Mouse (Mus musculus) heart, postnatal 36 days (tissue): ENCODE results near the gene Rpgr. TPM values are rescaled to one million over a fixed set of nuclear protein-coding genes. Genes with fewer than 3 reads are reported as not detected.

Source experiments
- DNase-seq, 2 experiments: peaks; one replicate each; pipeline ENCODE4 v3.0.0; 2021 to 2022
- intact Hi-C: fragments of 180-260 bp; cut with DNase I; formaldehyde crosslinking; loops from one replicate; pipeline ENCODE4 v1.15.1; 2025
- total RNA-seq, 2 experiments: library from RNA; stranded (reverse); gene quantifications; 2 replicates each; pipeline ENCODE4 v1.2.3; 2021

Gene Rpgr
- total RNA-seq, result 1 to 10 TPM; 2.4 to 4.0 TPM

DNA sequence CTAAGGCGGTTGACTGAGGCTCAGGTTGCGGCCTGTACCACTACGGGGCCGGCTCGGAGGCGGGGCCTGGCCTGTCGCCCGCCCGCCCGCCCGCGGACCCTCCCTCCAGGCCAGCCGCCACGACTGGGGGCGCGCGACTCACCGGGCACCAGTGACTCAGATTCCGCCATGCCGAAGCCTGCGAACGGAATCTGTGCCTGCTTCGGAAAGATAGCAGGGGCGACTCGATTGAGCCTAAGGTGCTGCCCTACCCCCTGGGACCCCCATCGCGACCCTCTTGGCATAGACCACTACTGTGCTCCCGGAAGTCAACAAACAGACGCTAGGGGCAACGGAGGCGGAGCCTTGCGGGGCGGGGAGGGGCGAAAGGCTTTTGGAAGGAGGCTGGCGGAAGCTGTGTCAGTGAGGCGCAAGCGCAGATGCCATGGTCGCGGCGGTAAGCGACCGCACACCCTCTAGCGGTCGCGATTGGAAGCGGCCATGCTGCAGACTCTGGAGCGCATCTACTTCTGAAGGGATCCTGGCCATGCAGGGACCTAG is at the start of gene Rpgr:
Gene Rpgr, minus strand, starts transcription at position 511 of the 540 bp plus-strand sequence.
- DNase-seq, result peak; percentile 88 to 90

DNA sequence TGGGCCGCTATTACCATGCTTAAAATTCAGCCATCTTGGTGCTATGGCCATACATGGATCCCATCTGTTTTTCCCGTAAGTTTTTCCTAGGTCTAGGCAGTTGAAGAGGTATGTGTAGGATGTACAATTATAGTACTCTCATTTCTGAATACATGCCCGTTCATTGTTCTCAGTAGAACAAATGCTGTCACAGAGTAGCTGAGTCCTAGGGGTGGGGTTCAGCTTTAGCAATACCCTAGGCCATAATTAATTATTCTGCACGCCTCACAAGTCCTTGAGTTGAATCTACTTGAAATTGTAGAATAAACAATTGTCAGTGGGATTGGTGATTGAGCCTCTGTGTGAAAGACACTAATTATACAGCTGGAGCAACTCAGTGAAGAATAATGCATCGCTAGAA is 41.5 kb upstream of the Rpgr start:
- no peak for DNase-seq
- intact Hi-C loops, result no loop called here

More for the DNA sequence above, at the start of gene Rpgr:
- intact Hi-C loops, result loop anchor here (5.0 to 10.0 kb wide), 2 partner anchors 271 to 498 kb away; partner anchors contain the start of genes Mid1ip1 and Tspan7

DNA sequence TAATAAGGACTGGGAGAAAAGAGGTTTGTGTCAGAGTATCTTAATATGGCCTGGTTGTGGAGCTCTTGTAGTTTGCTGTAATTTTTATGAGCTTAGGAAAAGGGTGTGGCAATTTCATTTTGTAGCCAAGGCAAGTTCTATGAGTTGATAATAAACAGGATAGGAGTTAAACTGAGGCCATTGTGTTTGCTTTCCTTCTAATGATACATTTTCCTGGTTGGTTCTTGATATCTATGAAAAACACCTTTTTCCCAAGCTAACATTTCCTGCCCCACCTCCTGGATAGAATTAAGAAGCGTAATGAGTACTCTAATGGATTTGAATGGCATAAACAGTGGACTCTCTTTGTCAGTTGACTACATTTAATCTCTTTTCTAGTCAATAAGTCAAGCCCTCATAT is 41.1 kb upstream of the Rpgr start:
- DNase-seq, result no peak
- intact Hi-C loops, result no loop called here

DNA sequence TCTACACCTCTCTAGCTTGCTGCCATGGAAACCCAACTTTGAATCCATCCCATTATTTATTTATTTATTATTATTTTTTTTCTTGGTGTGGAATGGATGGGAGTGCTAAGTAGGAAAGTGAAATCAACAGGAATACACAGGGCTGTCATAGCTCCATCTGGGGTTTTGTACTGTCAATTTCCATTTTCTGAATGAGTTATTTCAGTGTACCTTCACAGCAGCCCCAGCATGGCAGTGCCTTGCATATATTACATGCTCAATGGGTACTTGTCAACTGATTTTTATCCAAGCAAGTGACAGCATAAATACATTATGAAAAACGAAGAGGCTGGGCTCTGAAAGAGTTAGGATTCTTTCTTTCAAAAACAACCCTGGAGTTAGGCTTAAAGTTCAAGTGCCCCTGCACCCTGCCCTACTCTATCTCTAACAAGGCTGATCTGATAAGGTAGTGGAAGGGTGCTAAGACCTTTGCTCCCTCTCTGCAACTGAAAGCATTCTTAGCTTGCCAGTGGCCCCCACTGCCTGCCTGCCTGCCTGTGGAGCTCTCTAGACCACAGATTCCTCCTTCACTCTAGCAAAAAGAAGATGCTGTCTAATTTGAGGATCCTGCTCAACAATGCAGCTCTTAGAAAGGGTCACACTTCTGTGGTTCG is 35.3 kb upstream of the Rpgr start, which contains the start of gene Otc:
Gene Otc, plus strand, starts transcription at position 454 of the 653 bp plus-strand sequence.
- intact Hi-C loops, result no loop called here
- DNase-seq, result no peak

DNA sequence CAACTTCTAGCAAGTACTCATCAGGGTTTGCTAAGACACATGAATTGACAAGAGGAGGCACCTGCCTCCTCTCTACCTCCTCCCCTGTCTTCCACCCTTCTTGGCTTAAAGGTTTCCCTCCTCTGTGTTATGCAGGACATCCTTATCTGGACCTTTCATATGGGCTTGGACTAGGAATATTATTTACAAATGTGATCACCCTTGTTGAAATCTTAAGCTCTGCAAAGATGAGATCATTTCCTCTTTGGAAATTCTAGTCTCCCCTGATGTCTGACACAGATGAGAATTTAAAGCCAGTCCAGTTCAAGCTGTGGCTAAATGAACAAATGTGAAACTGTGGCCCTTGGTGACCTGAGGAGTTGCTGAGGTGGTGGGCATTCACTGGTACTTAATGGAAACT is 34.6 kb upstream of the Rpgr start:
- intact Hi-C loops, result no loop called here

DNA sequence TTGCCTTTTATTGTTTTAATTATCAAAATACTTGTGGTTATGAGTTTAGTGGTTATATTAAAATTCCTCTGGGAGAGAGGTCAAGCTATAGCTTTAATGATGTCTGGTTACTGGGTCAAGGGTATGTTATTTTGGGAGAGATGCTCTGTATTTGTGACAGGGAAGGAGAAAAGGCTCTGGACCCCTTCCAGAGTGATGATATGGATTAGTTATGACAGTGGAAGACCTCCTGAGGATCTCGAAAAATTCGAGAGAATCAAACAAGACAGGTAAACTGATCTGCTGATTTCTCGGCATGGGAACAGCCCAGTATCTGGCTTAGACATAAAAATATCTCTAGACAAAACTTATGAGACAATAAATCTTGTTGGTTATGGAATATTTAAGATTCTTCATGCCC is 27.2 kb upstream of the Rpgr start:
- intact Hi-C loops, result no loop called here
- DNase-seq, result no peak

More for the DNA sequence above, 34.6 kb upstream of the Rpgr start:
- DNase-seq, result no peak

DNA sequence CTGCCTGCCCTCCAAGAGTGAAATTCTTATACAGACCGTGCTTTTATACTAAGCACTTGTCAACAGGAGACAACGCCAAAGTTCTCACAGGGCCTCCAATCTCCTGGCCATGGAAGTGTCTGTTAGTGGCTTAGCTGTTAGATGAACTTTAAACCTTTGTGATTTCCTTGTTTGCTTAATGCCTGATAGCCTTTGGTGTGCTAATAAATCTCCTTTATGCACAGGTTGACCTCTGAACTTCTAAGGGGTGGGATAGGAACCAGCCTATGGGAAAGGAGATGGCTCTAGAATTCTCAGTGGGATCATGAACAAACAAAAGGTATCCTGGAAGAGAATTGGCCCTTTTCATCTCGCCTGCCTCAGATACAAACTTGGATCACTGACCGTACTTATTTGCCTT is 22.8 kb upstream of the Rpgr start:
- DNase-seq, result no peak

DNA sequence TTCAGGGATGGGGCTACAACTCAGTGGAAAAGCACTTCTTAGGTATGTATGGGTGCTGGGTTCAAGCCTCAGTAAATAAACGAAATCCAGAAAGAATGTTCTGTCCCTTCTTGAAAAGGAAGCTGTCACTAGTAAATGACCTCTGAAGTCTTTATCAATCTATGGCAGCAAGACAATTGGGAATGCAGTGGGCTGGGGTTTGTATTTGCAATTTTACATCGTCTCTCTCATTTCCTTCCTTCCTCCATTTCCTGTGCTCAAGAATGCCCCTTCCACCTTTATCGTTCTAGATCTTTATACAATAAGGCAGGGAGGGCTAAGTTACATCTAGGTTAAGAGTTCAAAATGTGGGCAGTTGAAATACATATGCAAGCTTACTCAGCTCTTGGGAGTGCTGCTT is 17.9 kb upstream of the Rpgr start:
- intact Hi-C loops, result loop anchor here (5.0 kb wide), 3 partner anchors 58 to 343 kb away; partner anchors contain the start of gene Tspan7
- DNase-seq, result no peak

More for the DNA sequence above, 22.8 kb upstream of the Rpgr start:
- intact Hi-C loops, result loop anchor here (5.0 kb wide), 1 partner anchor 248 kb away; the partner anchor contains the start of gene Tspan7

DNA sequence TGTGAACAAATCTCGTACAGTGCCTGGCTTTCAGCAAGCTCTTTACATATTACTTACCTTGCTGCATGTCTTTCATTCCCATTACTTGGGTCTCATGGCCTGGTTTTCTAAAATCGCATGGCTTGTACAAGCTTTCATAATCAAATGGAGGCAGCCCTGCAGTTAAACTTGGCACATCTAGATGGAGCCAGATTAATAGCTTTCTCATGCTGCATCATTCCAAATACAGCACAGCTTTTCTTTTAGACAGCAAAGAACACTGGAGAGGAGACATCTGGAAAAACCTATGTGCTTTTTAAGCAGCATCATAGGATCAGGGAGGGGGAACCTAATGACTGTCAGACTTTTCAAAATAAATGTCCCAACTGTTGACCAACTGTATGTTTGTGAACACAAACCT is 16.3 kb upstream of the Rpgr start:
- intact Hi-C loops, result loop anchor here (5.0 kb wide), 2 partner anchors 59 to 344 kb away; no protein-coding TSS in a partner anchor
- DNase-seq, result no peak

DNA sequence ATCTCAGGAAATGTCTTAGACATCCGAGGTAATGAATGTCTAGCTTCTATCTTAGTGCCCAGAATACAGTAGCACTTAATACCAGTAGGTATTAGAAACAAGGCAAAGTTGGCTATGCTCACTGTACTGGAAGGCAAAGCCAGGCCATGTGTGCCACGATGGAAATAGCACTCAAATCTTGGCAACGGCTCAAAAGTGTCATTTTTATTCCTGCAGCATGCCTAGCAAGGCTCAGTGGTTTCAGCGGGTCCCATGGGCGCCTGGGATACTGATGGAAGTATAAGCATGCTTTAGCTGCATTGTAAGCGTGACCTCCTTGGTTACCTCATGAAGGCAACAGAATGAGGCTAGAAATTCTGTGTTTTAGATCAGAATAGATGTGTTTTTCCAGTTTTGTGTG is 2.6 kb upstream of the Rpgr start:
- no peak for DNase-seq
- intact Hi-C loops, result loop anchor here (5.0 to 10.0 kb wide), 2 partner anchors 268 to 496 kb away; partner anchors contain the start of genes Mid1ip1 and Tspan7

DNA sequence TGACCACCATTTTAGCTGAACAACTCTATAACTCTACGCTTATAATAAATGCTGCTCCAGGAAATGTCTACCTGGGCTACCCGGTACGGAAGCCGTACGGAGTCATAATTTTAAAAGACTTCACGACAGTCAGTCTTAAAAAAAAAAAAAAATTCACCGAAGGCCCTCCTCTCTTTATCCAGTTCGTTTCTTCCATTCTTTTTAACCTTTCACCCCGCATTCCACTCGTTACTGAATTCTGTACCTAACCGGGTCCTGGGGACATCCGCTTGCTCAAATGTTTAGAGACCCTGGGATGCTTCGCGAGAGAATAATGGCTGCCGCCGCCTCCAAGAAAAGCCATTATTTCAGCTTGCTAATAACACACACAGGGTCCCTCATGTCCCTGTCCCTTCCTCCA is 748 bp downstream of the Rpgr start:
- DNase-seq, result no peak
- intact Hi-C loops, result loop anchor here (5.0 to 10.0 kb wide), 2 partner anchors 271 to 499 kb away; partner anchors contain the start of genes Mid1ip1 and Tspan7

DNA sequence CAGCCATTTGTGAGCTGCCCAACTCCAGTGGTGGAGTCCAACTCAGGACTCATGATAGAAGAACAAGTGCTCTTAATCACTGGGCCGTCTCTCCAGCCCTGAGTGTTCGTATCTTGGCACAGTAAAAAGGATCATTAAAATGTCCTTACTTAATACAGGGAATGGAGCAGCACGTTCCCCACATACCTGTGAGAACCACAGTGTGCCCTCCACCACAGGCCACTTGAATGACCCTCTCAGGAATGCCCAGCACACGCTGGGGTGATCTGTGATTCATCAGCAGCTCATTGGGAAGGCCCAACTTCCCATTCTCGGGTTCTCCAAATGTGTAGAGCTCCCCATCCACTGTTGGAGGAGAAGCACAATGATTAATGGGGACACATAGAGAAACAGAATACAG is 10.8 kb downstream of the Rpgr start:
- intact Hi-C loops, result no loop called here
- no peak for DNase-seq

DNA sequence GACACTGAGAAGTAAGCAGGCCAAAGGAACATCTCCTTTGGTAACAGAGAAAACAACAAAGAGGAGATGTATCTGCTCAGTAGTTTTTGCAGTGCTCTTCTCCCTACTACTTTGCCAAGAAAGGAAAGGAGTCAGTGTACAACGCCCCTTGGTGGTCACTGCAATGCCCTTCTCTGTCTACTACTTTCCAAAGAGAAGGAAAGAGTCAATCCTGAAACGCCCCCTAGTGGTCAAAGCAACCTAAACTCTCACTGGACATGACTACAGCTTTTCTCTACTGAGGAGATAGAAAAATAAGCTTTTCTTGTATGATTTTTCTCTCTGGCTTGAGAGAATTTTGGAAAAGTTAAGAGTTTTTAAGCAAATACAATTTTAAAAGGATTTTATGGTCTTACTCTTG is 15.4 kb downstream of the Rpgr start:
- intact Hi-C loops, result no loop called here
- peak in 1 of 2 experiments; percentile 8 for DNase-seq

DNA sequence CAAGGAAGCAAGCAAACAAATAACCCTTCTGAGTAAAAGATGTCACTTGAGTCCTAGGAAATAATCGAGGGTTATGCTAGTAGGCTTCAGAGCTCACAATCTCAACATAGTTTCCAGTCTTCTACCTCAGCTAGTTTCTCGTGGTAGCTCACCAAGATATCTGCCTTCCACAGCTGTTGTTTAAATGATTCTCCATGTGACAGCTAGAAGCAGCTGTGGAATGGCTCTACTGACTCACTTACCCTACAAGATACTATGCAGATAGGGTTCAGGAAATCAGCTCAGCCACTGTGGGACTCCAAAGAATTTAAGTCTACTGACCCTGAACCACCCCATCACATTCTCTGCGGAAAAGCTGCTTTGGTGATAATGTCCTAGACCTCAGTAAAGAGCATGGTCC is 64.3 kb downstream of the Rpgr start:
- no peak for DNase-seq
- intact Hi-C loops, result no loop called here

DNA sequence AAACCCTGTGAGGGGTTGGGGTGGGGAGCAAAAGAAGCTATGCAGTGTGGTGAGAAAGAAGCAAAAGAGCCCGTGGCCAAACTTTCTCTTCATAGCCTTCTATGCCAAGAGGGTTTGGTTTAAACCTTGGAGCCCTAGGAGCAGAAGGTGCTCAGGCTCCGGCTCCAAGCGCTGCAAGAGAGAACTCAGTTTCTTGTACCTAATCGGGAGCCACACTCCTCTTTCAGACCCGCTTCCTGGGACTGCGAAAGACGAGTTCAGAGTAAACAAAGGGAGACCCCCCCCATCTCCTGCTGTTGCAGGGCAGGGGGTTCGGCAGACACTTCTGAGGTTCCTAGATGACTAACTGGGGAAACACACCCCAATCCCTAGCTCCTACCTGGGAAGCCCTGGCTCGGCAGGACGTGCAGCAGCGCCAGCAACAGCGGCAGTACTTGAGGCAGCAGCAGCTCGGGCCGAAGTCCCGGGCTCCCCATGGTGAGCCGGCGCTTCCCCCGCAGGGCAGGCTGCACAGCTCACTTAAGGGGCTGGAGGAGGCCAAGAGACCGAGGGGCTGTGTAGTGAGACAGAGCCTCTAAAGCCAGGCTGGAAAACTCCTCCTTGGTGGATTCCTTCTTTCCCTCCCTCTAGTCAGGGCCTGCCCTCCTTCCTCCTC is 99.5 kb downstream of the Rpgr start, which contains the start of gene Srpx:
Gene Srpx, minus strand, starts transcription at position 645 of the 655 bp plus-strand sequence.
- DNase-seq, result no peak
- intact Hi-C loops, result no loop called here

DNA sequence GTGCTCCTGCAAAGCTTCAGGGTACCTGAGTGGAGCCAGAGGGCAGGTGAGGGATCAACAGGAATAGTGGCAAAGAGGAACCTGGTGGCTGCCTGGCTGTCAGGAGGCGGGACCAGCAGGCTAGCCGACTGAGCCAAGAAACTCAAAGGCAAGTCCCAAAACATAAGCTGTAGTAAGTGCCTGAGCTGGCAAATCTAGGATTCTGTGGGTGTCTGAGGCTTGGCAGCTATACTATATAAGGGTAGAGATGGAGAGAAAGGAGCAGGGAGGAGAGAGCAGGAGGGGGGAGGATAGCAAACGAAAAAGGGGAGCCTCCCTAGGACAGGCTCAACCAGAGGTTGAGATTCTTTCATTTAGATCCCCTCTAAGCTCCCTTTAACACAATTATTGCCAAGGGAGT is 100.9 kb downstream of the Rpgr start:
- intact Hi-C loops, result no loop called here
- no peak for DNase-seq

DNA sequence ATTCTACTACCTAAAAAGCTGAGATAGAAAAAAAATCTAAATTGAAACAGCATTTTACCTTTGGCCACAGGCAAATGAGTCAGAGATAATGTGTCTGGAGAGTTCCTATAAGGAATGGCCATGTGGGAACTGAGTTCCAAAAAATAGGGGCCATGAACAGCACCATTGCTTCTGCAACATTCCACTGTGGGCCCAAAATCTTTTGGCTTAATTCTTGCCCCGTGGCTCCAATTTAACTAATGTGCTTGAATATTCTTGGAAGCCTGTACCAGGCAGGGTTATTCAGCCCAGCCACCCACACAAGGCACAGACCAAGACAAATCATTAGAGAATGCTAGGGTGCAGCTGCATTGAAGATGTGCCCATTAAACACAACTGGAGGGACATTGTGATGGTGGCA is 106.0 kb downstream of the Rpgr start:
- no peak for DNase-seq
- intact Hi-C loops, result no loop called here

DNA sequence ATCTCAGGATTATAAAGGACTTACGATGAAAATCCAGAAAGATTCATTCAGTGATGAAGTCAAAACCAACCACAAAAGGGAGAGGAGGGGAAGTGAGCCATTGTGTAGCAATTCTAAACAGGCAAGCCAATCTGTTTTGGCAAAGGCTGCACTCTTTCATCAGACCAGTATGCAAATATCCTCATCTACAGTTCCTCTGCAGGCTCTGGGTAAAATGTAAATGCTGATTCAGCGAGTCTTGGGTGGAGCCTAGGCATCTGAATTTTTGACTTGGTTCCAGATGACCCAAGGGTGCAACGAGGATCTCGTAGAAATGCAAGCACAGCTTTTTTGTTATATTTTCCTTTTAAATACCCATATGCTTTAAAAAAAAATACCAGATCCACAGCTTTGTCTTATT is 108.2 kb downstream of the Rpgr start:
- intact Hi-C loops, result no loop called here
- DNase-seq, result no peak

DNA sequence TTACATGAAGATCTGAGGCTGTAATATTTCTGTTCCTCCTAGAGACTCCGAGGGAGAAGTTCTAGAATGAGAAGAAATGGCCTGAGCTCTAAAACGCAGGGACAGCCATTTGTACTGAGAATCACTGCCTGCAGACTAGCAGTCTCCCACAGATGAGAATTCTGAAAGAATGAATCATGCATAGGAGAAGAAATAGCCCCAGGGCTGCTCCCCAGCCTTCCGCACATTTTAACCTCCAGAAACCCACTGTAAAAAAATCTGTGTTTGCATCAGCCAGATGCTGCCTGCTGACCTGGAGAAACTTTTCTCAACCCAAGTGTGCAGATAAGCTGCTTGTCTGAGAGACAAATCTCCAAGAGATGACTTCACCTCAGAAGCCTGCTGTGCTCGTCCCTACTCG is 111.2 kb downstream of the Rpgr start:
- DNase-seq, result no peak
- intact Hi-C loops, result no loop called here

DNA sequence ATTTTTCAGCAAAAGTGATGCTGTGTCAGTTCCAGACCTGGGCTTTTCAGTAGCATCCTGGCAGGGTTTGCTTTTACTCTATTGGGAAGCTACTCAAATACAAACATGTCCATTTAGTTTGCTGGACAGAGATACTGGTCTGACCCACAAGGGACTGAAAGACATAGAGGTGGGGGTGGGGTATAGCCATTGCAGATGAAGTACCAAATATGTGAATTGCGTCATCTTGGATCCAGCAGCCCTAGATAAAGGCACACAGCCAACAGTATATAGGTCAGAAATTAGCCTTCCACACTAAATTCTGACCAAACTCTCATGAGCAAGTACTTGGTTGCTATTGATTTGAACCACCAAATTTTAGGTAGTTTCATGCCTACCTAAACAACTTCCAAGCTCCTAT is 114.0 kb downstream of the Rpgr start:
- no peak for DNase-seq
- intact Hi-C loops, result no loop called here

DNA sequence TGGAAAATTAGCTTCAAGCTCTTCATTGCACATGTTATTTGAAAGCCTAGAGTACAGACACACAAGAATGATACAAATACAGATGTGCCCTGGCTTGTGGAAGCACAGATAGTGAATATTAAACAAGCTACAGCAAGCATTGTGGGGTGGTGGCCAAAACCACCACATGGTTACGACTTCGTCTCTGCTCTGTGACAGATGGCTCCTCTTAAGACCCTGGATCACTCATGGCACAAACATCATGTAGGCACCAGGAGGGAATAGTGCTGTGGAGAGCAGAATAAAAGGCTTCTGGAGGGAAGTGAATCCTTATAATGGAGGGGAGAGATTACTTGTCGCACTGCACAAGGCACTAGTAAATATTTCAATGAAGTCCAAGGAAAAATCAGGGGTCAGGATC is 120.9 kb downstream of the Rpgr start:
- no peak for DNase-seq
- intact Hi-C loops, result no loop called here

DNA sequence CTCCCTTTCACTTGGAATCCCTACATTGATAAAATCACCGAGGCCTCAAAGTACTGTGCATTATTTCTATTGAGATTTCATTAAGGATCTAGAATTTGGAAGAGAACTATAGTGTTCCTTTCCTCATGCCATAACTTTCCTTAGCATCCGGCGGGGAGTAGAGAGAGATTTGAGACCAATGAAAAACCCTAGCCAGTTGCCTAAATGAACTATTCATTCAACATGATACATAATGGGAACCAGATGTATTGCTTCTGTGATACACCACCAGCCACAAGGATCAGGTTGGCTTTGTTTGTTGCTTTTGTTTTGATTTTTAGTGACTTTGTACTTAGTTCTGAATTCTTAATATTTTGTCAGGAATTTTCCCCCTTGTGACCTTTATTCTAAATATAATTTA is 136.3 kb downstream of the Rpgr start:
- intact Hi-C loops, result no loop called here
- no peak for DNase-seq
